Mouse (Mus musculus): ENCODE results near the gene Tgm4. TPM values are rescaled to one million over a fixed set of nuclear protein-coding genes. Genes with fewer than 3 reads are reported as not detected.

The Tgm4 gene
- 1 to 10 TPM in 1 of 3 experiments, under 1 TPM in 2; 0.38 to 1.3 (median 0.66) TPM for polyA plus RNA-seq (2017; shearing (Covaris generic))

DNA sequence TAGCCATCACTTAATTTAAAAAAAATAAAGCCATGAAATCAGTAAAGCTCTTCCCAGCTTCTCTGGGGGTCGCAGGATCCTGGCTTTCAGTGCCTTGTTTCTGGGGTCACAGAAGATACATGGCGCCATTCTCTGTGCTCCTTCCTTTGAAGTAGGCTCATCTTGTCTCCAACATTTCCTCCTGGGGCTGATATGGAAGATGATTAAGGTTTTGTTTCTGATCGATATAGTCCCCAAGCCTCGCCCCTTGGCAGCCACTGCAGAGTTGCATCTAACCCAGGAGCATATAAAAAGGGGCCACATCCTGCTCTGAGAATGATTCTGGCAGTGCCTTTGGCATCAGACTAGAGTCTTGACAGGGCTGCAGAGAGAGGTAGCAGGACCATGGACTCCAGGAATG, at the start of gene Tgm4:
Gene Tgm4, plus strand, starts transcription at position 301 of the 400 bp plus-strand sequence.
- no peak for ATAC-seq

DNA sequence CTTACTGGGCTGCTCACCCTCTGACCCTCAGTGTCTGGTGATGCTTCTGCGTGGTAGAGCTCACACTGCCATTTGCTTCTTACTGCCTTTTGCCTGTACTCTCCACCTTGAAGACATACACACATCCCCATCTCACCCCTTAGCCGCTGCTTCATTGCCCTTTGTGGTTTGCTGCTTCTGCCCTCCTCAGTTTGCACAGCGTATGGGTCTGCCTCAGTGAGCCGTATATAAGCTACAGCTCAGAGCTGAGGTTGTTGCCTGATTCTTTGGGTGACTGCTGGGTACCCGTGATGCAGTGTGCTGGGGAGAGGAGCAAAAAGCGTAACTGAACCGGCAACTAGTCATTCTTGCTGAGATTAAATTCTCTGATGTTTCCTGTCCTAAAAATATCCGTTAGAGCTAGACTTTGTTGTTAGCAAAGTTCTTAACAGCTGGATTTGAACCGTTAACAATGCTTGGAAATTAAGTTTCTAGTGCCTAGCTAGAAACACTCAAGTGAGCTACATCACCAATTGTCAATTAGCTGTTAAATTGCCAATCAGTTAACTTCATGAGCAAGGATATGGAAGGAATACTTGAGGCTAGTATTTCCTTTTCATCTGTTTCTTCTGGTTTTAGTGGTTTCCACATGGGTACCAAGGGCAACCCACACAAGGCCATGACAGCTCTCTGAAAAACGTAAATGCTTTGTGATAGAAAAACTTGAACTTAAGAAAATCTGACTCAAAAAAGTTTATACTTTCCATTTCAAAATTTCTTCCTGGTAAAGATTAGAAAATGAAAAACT, 35.9 kb upstream of the Tgm4 start:
- ATAC-seq: peak; percentile 65

DNA sequence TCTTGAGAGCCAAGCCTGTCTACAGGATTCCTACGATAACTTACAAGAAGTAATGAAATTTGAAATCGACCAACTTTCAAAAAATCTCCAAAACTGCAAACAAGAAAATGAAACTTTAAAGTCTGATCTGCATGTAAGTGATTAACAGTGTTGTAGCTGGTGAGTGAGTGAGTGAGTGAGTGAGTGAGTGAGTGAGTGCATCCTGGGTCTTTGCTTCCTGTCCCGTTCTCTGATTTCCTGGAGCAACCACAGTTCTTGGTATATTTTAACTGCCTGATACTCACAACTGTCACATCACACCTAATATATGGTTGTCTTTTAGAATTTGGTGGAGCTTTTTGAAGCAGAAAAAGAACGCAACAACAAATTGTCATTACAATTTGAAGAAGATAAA, 35.3 kb upstream of the Tgm4 start:
- ATAC-seq: peak; percentile 64

DNA sequence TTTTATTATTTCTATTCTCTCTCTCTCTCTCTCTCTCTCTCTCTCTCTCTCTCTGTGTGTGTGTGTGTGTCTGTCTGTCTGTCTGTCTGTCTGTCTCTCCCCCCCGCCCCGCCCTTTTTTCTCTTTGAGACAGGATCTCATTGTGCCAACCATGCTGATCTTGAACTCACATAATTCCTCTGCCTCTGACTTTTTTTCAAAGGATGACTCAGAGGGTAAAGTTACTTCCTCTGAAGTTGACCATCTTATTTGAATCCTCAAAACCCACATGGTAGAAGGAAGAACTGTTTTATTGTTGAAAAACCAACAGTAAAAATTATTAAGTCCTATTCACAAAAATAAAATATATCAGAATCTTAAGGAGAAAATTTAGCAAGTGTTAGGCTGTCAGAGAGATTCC, 29.8 kb upstream of the Tgm4 start:
- ATAC-seq: no peak

DNA sequence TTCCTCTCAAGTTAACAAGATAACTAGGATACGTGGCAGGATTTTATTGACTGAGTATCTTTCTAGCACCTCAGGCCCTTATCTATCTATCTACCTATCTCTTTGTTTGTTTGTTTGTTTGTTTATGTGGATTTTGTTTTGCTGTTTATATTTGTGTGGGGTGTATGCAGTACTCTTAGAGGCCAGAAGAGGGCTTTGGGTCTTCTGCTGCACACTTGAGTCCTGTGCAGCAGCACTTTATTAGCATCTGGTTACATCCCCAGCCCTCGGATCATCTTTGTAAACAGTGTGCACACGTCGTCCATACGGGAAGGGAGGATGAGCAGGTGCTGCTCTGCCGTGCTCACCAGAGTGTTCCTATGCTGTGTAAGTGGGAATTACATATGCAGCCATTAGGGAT, 28.5 kb upstream of the Tgm4 start:
- ATAC-seq: no peak

DNA sequence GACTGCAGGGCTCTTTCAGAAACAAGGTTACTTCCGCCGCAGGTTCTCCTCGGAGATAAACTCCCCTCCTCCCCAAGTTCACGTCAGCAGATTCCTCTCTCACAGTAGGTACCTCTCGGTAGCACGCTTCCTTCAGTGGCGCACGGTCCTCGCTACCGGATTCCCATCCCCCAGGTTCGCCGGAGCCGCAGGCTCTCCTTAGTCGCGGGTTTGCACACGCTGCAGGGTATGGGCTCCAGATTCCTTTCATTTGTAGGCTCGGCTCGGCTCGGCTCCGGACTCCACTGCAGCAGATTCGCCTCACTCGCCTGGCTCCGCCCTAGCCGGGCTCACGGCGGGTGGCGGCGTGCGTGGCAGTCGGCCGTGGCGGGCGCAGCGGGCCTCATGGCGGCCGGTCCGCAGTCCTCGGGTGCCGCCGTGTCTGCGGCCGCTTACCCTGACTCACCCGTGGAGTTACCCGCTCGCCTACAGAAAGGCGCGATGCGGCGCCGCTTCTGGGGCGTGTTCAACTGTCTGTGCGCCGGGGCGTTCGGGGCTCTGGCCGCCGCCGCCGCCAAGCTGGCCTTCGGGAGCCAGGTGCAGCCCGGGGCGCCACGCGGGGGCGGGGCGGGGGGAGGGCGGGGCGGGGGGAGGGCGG, 13.4 kb upstream of the Tgm4 start, which contains the start of gene Tmem42:
Gene Tmem42, plus strand, starts transcription at position 332 of the 637 bp plus-strand sequence.
- ATAC-seq: peak; percentile 91

DNA sequence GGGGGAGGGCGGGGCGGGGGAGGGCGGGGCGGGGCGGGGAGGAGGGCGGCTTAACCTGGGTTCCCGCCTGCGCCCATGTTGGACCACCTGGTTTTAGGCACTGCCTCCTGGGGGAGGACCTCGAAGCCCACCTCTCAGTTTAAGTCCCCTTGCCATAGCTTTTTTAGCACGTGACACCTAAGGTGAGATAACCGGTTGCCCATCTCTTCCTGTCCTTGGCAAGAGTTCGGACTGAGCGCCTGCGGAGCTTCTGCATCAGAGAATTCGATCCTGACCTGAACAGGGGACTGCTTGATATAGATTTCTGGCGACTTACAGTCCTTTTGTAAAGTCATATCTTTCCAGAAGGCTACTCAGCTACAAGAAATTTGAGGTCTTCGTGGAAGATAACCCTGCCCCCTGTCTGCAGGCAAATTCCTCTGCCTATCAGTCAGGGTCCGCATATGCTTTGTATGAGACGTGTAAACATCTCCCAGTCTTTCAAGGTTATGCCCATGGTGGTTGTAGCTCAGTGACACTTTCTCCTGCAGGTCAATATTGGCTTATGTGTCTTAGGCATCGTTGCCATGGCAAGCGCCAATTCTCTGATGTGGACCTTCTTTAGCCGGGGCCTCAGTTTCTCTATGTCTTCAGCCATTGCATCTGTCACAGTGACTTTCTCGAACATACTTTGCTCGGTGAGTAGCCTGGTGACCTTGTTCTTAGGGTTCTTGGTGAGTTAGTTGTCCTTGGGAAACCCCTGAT, 12.7 kb upstream of the Tgm4 start:
- ATAC-seq: no peak

DNA sequence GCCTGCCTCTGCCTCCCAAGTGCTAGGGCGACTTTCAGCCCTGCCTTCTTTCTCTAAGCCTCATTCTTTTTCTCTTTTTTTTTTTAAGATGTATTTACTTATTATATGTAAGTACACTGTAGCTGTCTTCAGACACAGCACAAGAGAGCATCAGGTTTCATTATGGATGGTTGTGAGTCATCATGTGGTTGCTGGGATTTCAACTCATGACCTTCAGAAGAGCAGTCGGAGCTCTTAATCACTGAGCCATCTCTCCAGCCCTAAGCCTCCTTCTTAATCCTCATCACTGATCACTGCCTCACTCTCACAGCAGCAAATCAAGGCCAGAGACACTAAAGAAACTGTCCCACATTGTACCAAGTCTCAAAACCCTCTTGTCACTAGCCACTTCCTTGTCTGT, 10.3 kb upstream of the Tgm4 start:
- ATAC-seq: no peak

DNA sequence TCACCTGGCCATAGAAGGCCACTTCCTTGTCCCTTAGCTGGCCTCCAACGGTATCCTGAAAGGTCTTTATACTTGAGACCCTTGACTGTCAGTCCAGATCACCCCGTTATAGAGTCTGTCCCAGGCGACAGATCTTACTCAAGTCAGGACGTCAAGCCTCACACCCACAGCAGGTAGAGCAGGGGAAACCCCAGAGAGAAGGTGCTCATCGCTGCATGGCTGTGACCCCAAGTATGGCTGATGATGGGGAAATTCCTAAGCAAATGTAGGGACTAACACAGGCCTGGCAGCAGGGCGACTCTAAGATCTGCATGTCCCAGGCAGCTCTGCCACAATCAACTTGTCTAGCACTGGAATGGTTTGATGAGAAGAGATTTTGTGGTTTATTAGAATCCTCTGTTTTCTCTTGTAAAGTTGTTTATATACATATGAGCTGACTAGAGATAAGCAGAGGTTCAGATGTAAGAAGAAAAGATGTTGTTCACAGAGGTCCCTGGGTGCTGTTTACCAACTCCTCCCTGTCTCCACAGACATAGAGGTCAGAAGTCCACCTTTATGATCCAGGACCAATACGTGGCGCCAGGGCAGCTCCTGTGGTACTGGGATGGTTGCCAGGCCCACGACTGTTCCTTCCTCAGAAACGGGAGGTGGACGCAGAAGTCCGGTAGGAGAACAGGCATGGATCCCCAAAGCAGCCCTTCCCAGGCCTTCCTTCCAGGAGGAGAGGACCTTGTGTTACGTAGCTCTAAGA, 2.9 kb upstream of the Tgm4 start:
- ATAC-seq: peak; percentile 70

DNA sequence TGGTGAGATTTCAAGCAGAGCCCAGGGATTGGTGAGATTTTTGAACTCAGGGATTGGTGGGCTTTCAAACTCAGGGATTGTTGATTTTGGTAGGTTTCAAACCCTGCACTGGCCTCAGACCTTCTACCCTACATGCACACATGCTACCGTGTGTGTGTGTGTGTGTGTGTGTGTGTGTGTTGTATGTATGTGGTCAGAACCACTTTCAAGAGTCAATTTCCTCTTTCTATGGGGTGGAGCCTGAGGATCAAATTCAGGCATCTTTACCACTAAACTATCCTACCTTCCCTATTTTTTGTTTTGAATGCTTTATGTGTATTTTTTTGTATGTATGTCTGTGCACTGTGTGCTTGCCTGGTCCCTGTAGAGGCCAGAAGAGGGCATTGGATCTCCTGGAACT, 13.1 kb downstream of the Tgm4 start:
- ATAC-seq: no peak

DNA sequence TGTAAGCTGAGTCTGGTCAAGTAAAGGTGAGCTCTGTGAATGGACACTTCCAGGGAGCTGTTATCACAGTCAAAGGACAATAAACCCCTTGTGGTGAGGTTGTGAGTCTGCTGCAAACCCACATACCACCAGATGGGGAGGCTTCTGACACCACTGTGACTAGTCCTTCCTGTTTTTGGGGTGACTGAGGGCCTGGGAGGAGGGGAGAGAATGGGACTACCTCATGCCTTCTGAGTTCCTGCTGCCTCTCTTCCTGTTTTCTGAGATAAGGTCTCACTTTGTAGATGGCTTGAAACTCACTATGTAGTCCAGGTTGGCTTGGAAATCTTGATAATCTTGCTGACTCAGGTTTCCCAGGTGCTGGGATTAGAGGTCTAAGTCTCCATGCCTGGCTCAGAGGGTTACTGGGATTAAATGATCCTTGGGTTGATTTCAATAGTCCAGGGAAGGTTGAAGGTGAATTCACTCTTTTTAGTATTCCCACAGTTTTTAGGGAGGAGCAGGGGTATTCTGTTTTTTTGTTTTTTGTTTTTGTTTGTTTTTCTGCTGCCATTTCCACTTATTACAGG, 24.3 kb downstream of the Tgm4 start:
- ATAC-seq: peak; percentile 96

DNA sequence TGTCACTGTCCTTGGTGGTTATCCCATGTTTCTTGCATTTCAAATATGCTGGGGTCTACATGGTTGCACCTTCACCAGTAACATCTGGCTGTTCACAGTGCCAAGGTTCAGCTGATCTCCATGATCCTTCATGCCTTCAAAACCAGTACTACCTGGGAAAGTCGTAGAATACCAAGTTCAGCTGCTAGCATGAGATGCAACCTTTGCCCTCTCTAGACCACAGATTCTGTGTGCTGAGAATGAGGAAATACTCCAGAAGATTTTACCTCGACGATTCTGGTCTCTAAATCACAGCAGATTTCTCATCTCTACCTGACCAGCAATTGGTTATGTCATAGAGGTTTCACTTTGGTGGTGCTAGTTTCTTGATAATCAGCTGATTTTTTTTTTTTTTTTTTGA, 25.6 kb downstream of the Tgm4 start:
- no peak for ATAC-seq

DNA sequence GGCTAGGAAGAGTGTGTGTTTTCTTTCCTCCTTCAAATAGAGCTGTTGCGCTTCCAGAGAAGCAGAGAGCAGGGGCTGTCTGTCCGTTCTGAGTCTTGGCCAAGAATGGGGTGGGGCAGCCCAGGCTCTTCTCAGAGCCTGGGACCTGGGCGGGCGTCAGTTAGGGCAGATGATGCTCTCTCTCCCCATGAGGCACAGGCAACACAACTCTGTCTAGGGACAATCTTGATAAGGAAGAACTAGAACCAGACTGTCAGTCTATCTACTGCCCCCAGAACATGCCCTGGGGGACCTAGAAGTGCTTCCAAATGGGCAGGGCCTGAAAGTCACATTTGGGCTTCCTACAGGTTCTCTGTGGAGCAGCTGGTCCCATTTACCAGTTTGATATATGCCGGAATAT, 44.6 kb downstream of the Tgm4 start:
- ATAC-seq: no peak

DNA sequence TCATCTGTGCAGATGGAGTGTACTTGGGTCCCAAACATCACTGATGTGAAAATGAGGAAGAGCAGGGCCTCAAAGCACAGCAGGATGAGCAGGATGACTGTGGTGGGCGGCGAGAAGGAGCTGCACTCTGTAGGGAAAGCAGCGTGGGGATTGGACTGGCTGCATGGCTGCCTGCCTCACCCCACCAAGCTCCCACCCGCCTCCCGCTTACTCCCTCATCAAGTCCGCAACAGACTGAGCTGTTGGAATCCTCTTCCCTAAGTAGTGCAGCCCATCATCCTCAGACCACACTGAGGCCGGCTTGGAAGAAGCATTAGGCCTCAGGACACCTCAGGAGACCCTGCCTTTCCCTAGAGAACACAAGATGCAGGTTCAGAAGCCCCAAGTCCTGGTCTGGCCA, 45.8 kb downstream of the Tgm4 start:
- ATAC-seq: no peak

DNA sequence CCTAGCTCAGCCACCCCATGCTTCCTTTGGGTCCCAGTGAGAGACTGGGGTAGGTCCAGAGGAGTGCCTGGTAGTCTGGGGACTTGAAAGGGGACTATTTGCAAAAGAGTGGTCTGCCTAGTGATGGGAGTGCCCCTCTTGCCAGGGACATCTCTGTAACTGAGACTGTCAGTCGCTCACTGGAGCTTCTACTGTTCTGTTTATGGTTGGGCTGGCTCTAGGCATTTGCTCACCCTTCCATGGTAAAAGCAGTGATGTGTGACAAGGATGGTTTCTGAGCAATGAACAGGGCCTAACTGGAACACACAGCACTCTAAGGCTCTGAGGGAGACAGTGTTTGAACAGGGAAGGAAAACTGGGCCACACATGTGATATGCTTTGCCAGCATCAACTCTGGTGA, 46.3 kb downstream of the Tgm4 start:
- no peak for ATAC-seq

DNA sequence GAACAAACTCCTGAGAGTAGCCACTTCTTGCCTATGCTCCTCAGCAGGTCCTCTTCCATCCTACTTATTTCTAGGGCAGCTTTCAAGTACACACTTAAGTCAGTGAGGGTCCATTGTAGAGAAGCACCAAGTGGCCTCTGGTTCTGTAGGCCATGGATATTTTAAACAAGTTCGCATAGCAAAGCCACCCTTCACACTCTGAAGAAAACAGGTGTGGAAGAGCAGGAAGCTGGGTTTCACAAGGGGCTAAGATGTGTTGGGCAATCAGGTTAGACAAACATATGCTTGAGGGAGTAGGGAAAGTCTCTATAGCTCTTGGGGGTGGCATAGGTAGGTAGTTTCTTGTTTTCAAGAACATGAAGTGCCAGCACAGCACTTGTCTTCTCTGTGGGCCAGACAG, 50.8 kb downstream of the Tgm4 start:
- no peak for ATAC-seq

DNA sequence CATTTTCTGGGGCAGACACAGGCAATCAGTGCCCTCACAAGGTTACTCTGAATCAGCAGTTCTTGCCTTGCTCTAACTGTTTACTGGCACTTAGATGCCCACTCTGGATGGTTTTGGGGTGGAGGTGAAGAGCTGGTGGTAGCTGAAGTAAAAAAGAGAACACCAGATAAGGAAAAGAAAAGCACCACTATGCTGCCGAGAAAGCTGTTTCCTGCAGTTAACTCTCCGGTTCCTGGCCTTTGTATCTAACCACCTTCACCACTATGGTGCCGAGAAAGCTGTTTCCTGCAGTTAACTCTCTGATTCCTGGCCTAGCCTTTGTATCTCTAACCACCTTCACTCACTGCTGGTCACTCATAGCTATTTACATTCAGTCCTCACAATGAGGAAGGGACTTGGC, 53.0 kb downstream of the Tgm4 start:
- no peak for ATAC-seq

DNA sequence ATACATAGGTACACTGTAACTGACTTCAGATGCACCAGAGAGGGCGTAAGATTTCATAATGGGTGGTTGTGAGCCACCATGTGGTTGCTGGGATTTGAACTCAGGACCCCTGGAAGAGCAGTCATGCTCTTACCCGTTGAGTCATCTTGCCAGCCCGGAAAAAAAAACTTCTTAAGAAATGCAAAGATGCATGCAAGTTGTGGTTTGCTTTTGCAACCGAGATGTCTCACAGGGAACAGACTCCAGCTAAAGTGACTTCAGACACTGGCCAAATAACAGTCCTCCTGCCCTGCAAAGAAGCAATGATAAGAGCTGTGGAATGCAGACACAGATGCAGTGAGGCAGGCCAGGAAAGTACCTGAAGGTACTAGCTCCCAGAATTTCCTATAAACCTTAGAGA, 56.3 kb downstream of the Tgm4 start:
- ATAC-seq: no peak

DNA sequence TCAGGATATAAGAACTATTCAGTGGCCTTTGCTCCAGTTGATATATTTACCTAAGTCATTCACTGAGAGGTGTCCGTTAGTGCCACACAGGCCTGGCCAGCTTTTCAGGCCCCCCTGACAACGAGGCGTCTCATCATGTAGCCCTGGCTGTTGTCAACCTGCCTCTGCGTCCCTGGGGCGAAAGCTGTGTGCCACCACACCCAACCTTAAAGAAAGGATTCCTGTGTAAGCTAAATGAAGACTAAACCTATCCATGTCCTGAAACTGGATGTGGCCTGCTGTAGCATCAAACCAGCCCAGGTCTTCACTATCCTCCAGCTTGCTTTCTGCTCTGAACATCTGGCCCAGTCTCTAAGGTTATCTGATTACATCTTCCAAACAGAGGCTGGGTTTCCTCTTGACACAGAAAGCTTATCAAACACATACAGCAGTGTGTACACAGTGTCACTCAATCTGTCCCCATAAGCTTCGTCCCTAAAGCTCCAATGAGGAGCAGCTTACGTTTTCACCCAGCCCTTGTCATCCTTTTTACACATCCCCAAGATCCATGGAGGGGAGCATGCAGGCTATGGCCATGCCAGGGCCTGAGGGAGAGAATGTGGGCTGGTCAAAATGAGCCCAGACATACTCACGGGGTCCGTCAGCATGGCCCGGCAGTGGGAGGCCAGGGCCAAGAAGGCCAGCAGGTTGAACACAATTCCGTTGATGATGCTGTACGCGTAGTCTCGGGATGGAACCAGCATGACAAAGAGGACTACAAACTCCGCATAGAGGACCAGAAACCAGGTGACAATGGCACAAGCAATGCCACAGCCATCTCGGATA, 65.3 kb downstream of the Tgm4 start:
- no peak for ATAC-seq

DNA sequence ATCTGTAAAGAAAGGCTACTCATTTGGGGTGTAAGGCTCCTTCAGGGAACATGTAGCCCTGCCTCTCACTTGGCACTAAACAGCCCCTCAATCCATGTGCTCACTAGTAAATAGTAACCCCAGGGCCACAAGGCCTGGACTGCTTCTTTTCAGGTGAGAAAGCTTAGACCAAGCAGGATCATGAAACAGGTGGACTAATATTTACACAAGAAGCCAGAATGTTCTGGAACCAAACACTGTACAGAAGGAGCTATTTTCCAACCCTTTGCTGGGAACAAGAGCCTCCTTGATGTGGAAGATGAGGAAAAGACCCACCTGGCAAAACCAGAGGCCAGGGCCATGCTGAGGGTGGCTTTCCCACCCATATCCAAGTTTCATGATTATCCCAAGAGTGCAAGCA, 68.9 kb downstream of the Tgm4 start:
- no peak for ATAC-seq

DNA sequence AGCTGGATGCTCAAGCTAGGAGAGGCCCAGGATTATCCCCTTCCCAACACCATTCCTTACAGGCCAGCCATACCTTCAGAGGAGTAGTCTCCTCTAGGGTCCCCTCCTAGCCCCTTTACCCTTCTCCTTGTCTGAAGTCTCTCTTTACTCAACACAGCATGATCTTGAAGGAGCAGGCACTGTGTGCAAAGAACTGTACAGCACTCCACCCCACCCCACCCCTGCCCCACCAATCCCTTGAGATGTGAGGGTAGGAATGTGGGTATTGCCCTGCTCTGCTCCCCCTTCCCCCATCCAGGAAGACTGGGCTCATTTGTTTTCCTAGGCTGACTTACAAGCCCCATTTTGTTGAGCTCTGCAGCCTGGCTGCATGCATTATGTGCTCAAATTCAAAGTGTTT, 69.8 kb downstream of the Tgm4 start:
- no peak for ATAC-seq

DNA sequence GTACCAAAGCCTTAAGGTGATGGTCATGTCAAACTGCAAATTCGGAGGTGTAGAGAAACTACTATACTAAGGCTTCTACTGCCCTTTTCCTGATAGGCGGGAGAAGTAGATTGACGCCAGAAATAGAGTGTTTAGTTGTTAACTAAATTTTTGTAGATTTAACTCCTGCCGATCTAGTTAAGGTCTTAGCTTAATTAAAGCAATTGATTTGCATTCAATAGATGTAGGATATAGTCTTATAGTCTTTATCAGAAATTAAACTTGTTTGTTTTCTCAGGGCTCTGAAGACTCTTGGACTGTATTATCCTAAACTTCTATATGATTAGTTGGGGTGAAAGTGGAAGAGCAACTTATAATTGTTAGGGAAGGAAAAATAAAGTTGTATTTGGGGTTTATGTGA, 72.7 kb downstream of the Tgm4 start:
- ATAC-seq: peak; percentile 98
